Mouse (Mus musculus) lung, embryonic 16.5 days (tissue): ENCODE results near the gene Slc7a6. TPM values are rescaled to one million over a fixed set of nuclear protein-coding genes. Genes with fewer than 3 reads are reported as not detected.

Experiments
- ATAC-seq: fragments of 200-750 bp; cut with Nextera tagmentation; 2 replicates; pipeline ENCODE4 v1.8.0; 2017; ENCODE audit warnings: low read depth, mild to moderate bottlenecking, moderate library complexity
- H3K27ac ChIP-seq: fragments of 300-500 bp; sonication (generic); 2 replicates; pipeline ENCODE4 v1.5.1; 2014; ENCODE audit warnings: mild to moderate bottlenecking, control low read depth, low read length
- H3K27me3 ChIP-seq: fragments of 300-500 bp; sonication (generic); 2 replicates; pipeline ENCODE4 v1.6.1; 2014; ENCODE audit warnings: low read depth, low read length, mixed read lengths; ENCODE audit not compliant: control insufficient read depth, insufficient read depth
- H3K36me3 ChIP-seq: fragments of 300-500 bp; sonication (generic); 2 replicates; pipeline ENCODE4 v1.6.1; 2014; ENCODE audit warnings: low read length; ENCODE audit not compliant: control insufficient read depth, insufficient read depth
- H3K4me1 ChIP-seq: fragments of 300-500 bp; sonication (generic); replicated peaks from 2 replicates; pipeline ENCODE4 v1.6.1; 2014; ENCODE audit warnings: low read length, mixed read lengths; ENCODE audit not compliant: control insufficient read depth, insufficient read depth
- H3K4me2 ChIP-seq: fragments of 300-500 bp; sonication (generic); 2 replicates; pipeline ENCODE4 v1.6.1; 2014; ENCODE audit warnings: low read depth, low read length, control low read depth
- H3K4me3 ChIP-seq: fragments of 300-500 bp; sonication (generic); 2 replicates; pipeline ENCODE4 v1.5.1; 2014; ENCODE audit warnings: mild to moderate bottlenecking, low read length, control low read depth
- H3K9ac ChIP-seq: fragments of 300-500 bp; sonication (generic); 2 replicates; pipeline ENCODE4 v1.6.1; 2014; ENCODE audit warnings: low read length, control low read depth
- H3K9me3 ChIP-seq: fragments of 300-500 bp; sonication (generic); 2 replicates; pipeline ENCODE4 v1.6.1; 2016; ENCODE audit warnings: low read length; ENCODE audit not compliant: control insufficient read depth
- WGBS: fragments of 180-500 bp; shearing (Covaris S2); extraction: QIAGEN DNeasy Blood & Tissue Kit; methylation state at CpG from one replicate; pipeline ENCODE4 v1.1.7; 2014; 5-methylcytosine and 5-hydroxymethylcytosine counted together
- polyA plus RNA-seq: library from polyadenylated mRNA; unstranded; fragments of >200 nt; fragmentation: Nextera tagmentation; extraction: Ambion mirVana; gene quantifications from 2 replicates; pipeline ENCODE4 v1.2.1, GENCODE M21; 2015

Gene Slc7a6
- polyA plus RNA-seq, 1 experiment from 2014 or later: 41.3 TPM

GRCm38 (mm10) chr8:106137906-106138477 is 30.7 kb upstream of the Slc7a6 start:
- H3K36me3 ChIP-seq: no peaks in the 10 kb centered on the region
- ATAC-seq: peak; percentile 64

GRCm38 (mm10) chr8:106138616-106139015 is 30.0 kb upstream of the Slc7a6 start:
- no peak for ATAC-seq
- H3K36me3 ChIP-seq: no peaks in the 10 kb centered on the region
- H3K9ac ChIP-seq: peak overlapping the region; percentile 68
- peak overlapping the region; percentile 64 for H3K4me3 ChIP-seq
- peaks cover 23% of the 10 kb centered on the region for H3K27me3 ChIP-seq
- H3K4me1 ChIP-seq: peaks cover 12% of the 10 kb centered on the region; the same call in 1 of the 2 replicates
- H3K9me3 ChIP-seq: no peaks in the 10 kb centered on the region
- H3K27ac ChIP-seq: peak overlapping the region; percentile 87
- WGBS: 12% methylated on average over 7 of the region's 7 CpGs
- H3K4me2 ChIP-seq: peak overlapping the region; percentile 68

More at GRCm38 (mm10) chr8:106137906-106138477, 30.7 kb upstream of the Slc7a6 start:
- peak overlapping the region; percentile 68 for H3K9ac ChIP-seq
- peaks cover 23% of the 10 kb centered on the region for H3K27me3 ChIP-seq
- peak overlapping the region; percentile 87 for H3K27ac ChIP-seq
- WGBS: 0% methylated on average over 24 of the region's 24 CpGs
- no peaks in the 10 kb centered on the region for H3K9me3 ChIP-seq
- peaks cover 12% of the 10 kb centered on the region; the same call in 1 of the 2 replicates for H3K4me1 ChIP-seq
- peak overlapping the region; percentile 68 for H3K4me2 ChIP-seq
- H3K4me3 ChIP-seq: peak overlapping the region; percentile 64

- no peak for ATAC-seq
Observed at GRCm38 (mm10) chr8:106140191-106140590, 28.5 kb upstream of the Slc7a6 start.

GRCm38 (mm10) chr8:106140769-106141168 is 27.9 kb upstream of the Slc7a6 start:
- H3K4me1 ChIP-seq: peaks cover 11% of the 10 kb centered on the region; the same call in 1 of the 2 replicates
- H3K9ac ChIP-seq: no peak overlapping the region
- no peaks in the 10 kb centered on the region for H3K36me3 ChIP-seq
- no peak for ATAC-seq
- H3K4me2 ChIP-seq: no peak overlapping the region
- peaks cover 11% of the 10 kb centered on the region for H3K27me3 ChIP-seq
- H3K9me3 ChIP-seq: no peaks in the 10 kb centered on the region
- WGBS: 11% methylated on average over 13 of the region's 13 CpGs
- no peak overlapping the region for H3K27ac ChIP-seq
- H3K4me3 ChIP-seq: no peak overlapping the region

More at GRCm38 (mm10) chr8:106140191-106140590, 28.5 kb upstream of the Slc7a6 start:
- H3K9ac ChIP-seq: no peak overlapping the region
- no peak overlapping the region for H3K27ac ChIP-seq
- peaks cover 11% of the 10 kb centered on the region; the same call in 1 of the 2 replicates for H3K4me1 ChIP-seq
- no peaks in the 10 kb centered on the region for H3K9me3 ChIP-seq
- WGBS: 49% methylated on average over 5 of the region's 5 CpGs
- no peak overlapping the region for H3K4me2 ChIP-seq
- H3K4me3 ChIP-seq: no peak overlapping the region
- H3K36me3 ChIP-seq: no peaks in the 10 kb centered on the region
- peaks cover 17% of the 10 kb centered on the region for H3K27me3 ChIP-seq

- H3K4me1 ChIP-seq: peaks cover 8% of the 10 kb centered on the region; the same call in 1 of the 2 replicates
- no peak overlapping the region for H3K4me3 ChIP-seq
- H3K9me3 ChIP-seq: no peaks in the 10 kb centered on the region
- H3K27me3 ChIP-seq: no peaks in the 10 kb centered on the region
- no peaks in the 10 kb centered on the region for H3K36me3 ChIP-seq
- no peak overlapping the region for H3K4me2 ChIP-seq
- H3K9ac ChIP-seq: no peak overlapping the region
- no peak overlapping the region for H3K27ac ChIP-seq
- ATAC-seq: peak; percentile 38
- WGBS: 62% methylated on average over 2 of the region's 2 CpGs
Observed at GRCm38 (mm10) chr8:106145331-106145730, 23.3 kb upstream of the Slc7a6 start.

- 79% methylated on average over 4 of the region's 4 CpGs for WGBS
- no peak for ATAC-seq
Observed at GRCm38 (mm10) chr8:106146014-106146413, 22.6 kb upstream of the Slc7a6 start.

GRCm38 (mm10) chr8:106147868-106148565 is 20.6 kb upstream of the Slc7a6 start:
- Histone ChIP-seq H3K4me3 (no peak overlapping the region), H3K27ac (no peak overlapping the region), H3K27me3 (no peaks in the 10 kb centered on the region), H3K9me3 (no peaks in the 10 kb centered on the region), H3K4me1 (peaks cover 12% of the 10 kb centered on the region), H3K4me2 (no peak overlapping the region), H3K36me3 (no peaks in the 10 kb centered on the region), H3K9ac (no peak overlapping the region)
- no peak for ATAC-seq
- 78% methylated on average over 6 of the region's 6 CpGs for WGBS

More at GRCm38 (mm10) chr8:106146014-106146413, 22.6 kb upstream of the Slc7a6 start:
- H3K4me3 ChIP-seq: no peak overlapping the region
- no peaks in the 10 kb centered on the region for H3K27me3 ChIP-seq
- H3K27ac ChIP-seq: no peak overlapping the region
- no peaks in the 10 kb centered on the region for H3K36me3 ChIP-seq
- H3K4me2 ChIP-seq: no peak overlapping the region
- H3K9ac ChIP-seq: no peak overlapping the region
- H3K9me3 ChIP-seq: no peaks in the 10 kb centered on the region
- peaks cover 10% of the 10 kb centered on the region for H3K4me1 ChIP-seq

GRCm38 (mm10) chr8:106149025-106149424 is 19.6 kb upstream of the Slc7a6 start:
- Histone ChIP-seq H3K36me3 (no peaks in the 10 kb centered on the region; the same call in 1 of the 2 replicates), H3K27me3 (no peaks in the 10 kb centered on the region), H3K4me1 (peaks cover 12% of the 10 kb centered on the region), H3K4me2 (no peak overlapping the region), H3K4me3 (no peak overlapping the region), H3K9me3 (no peaks in the 10 kb centered on the region), H3K27ac (no peak overlapping the region), H3K9ac (no peak overlapping the region)
- 87% methylated on average over 6 of the region's 6 CpGs for WGBS
- ATAC-seq: no peak
